Mouse (Mus musculus) lung, embryonic 14.5 days (tissue): Measurements from ENCODE around the gene Tigd2. TPM values are rescaled to one million over a fixed set of nuclear protein-coding genes. Genes with fewer than 3 reads are reported as not detected.
A peak's percentile ranks its signal among the peaks of the same experiment; 100 is the strongest.

ENCODE experiments used
- ATAC-seq: fragments of 200-750 bp; cut with Nextera tagmentation; 2 replicates; pipeline ENCODE4 v1.8.0; 2017; ENCODE audit warnings: mild to moderate bottlenecking, moderate TSS enrichment, moderate library complexity; ENCODE audit not compliant: insufficient read depth
- DNase-seq: peaks from one replicate; pipeline ENCODE4 v3.0.0-alpha.2; 2015
- H3K27ac ChIP-seq: fragments of 300-500 bp; sonication (generic); 2 replicates; pipeline ENCODE4 v1.5.1; 2014; ENCODE audit warnings: low read depth, mild to moderate bottlenecking, moderate library complexity
- H3K27me3 ChIP-seq: fragments of 300-500 bp; sonication (generic); 2 replicates; pipeline ENCODE4 v1.6.1; 2014; ENCODE audit warnings: low read length, control low read depth; ENCODE audit not compliant: insufficient read depth
- H3K36me3 ChIP-seq: fragments of 300-500 bp; sonication (generic); 2 replicates; pipeline ENCODE4 v1.6.1; 2014; ENCODE audit warnings: control low read depth; ENCODE audit not compliant: insufficient read depth
- H3K4me1 ChIP-seq: fragments of 300-500 bp; sonication (generic); 2 replicates; pipeline ENCODE4 v1.6.1; 2014; ENCODE audit warnings: antibody characterized with exemption, control low read depth; ENCODE audit not compliant: insufficient read depth
- H3K4me2 ChIP-seq: fragments of 300-500 bp; sonication (generic); 2 replicates; pipeline ENCODE4 v1.6.1; 2014; ENCODE audit warnings: mild to moderate bottlenecking
- H3K4me3 ChIP-seq: fragments of 300-500 bp; sonication (generic); 2 replicates; pipeline ENCODE4 v1.5.1; 2014; ENCODE audit warnings: low read depth, low read length
- H3K9ac ChIP-seq: fragments of 300-500 bp; sonication (generic); 2 replicates; pipeline ENCODE4 v1.6.1; 2014
- H3K9me3 ChIP-seq: fragments of 300-500 bp; sonication (generic); 2 replicates; pipeline ENCODE4 v1.6.1; 2016; ENCODE audit warnings: low read depth, low read length, control low read depth
- CTCF ChIP-seq: IDR thresholded peaks from 2 replicates; pipeline ENCODE4 v1.5.1; 2016; ENCODE audit warnings: antibody characterized with exemption, low read depth
- WGBS: fragments of 180-500 bp; shearing (Covaris S2); extraction: QIAGEN DNeasy Blood & Tissue Kit; methylation state at CpG from one replicate; pipeline ENCODE4 v1.1.7; 2014; 5-methylcytosine and 5-hydroxymethylcytosine counted together
- polyA plus RNA-seq: library from polyadenylated mRNA; unstranded; fragments of >200 nt; fragmentation: Nextera tagmentation; extraction: Ambion mirVana; gene quantifications from 2 replicates; pipeline ENCODE4 v1.2.1, GENCODE M21; 2014

Gene Tigd2
- polyA plus RNA-seq: 9.4 and 10.8 TPM in 2 replicates

DNA sequence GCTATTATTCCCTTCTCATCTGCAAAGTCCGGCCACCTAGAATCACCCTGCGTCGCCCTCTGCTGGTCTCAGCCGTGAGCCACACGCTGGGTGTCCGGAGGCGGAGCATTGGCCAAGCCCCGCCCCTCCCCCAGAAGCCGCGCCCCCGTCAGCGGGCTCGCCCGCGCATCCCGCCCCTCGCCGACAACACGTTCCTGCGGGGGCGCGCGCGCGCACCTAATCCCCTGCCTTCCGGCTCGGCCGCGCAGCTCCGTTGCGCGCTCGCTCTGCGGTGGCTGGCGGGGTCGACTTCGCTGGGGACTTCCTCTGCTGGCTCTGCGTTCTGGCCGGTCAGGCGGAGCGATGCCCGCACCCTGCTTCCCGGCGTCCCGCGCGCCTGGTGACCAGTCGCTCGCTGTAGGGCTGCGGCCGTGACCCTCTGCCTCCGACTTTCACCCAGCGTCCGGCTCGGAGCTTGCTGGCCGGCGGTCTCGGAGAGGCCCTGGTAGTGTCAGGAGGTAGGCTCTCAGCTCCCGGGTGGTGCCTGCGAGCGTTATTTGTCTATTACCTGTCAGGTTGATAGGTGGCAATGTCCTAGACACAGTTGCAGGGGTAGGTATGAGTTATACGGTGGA lies at the start of gene Tigd2:
Gene Tigd2 (plus strand): TSS at position 186 of the 614 bp plus-strand sequence.
- Histone ChIP-seq H3K36me3 (no peaks in the 10 kb centered on the region), H3K4me2 (peak within 1 kb of the TSS; percentile 72), H3K27ac (peak within 1 kb of the TSS; percentile 89), H3K4me1 (no peaks in the 10 kb centered on the region), H3K27me3 (no peaks in the 10 kb centered on the region), H3K4me3 (peak within 1 kb of the TSS; percentile 73), H3K9me3 (no peaks in the 10 kb centered on the region), H3K9ac (peak within 1 kb of the TSS; percentile 86)
- DNase-seq (peak; percentile 95), ATAC-seq (peak; percentile 96)
- peak; percentile 76 for TF ChIP-seq CTCF
- whole genome bisulfite sequencing: under 1% methylated on average over 62 of the region's 62 CpGs

DNA sequence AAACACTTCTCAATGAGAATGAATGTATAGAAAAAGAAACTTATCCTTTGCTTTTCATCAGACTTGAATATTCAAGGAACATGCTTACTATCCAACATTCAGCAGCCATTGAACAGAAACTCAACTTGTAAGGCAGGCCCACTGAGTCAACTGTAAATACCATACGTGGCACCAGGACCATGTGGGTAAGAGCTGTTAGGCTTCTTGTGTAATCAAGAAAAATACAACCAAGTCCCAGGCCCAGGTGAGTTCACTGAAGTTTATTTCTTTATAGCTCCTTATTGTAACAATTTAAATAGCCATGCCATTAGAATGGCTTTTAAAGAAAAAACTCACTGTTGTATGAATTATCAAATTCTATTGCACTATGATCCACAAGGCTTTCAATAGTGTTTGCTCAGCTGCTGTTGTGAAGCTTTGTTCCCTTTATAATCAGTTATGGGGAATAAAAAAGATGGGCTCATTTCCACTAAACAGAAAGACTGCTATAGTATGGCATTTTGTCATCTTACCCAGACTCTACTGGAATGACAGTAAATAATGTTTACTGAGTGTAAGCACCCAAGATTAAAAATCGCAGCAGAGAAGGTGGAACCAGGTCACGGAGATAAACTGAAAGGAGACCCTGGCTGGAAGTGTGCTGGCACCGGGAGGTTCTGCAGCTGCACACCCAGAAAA lies 46.7 kb upstream of the Tigd2 start:
- Histone ChIP-seq H3K9ac (no peak overlapping the region), H3K9me3 (no peaks in the 10 kb centered on the region), H3K4me3 (no peak overlapping the region), H3K27me3 (no peaks in the 10 kb centered on the region), H3K27ac (no peak overlapping the region), H3K4me1 (no peaks in the 10 kb centered on the region), H3K4me2 (no peak overlapping the region), H3K36me3 (no peaks in the 10 kb centered on the region)
- no peak for TF ChIP-seq CTCF
- DNase-seq (no peak), ATAC-seq (no peak)
- 59% methylated on average over 4 of the region's 4 CpGs for WGBS

DNA sequence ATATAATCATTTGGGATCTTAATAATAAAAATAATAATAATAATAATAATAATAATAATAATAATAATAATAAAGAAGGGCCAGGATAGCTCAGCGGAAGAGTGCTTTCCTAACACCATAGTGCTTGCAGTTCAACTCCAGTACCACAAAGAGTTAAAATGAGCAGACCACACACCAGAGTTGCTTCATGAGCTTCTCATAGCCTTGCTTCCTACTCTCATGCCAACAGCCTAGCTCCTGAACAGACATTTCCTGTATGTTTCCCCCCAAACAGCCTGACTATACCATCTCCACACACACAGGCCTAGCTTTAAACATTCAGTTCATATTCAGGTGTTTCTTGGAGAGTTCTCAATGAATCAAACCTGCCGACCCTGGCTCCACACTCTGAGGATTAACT lies 45.8 kb upstream of the Tigd2 start:
- H3K4me1 ChIP-seq: no peaks in the 10 kb centered on the region
- no peak overlapping the region for H3K27ac ChIP-seq
- DNase-seq (no peak), ATAC-seq (no peak)
- no peaks in the 10 kb centered on the region for H3K36me3 ChIP-seq
- H3K9ac ChIP-seq: no peak overlapping the region
- no peak overlapping the region for H3K4me3 ChIP-seq
- H3K9me3 ChIP-seq: no peaks in the 10 kb centered on the region
- WGBS: 71% methylated on average over 2 of the region's 2 CpGs
- H3K27me3 ChIP-seq: no peaks in the 10 kb centered on the region
- no peak for TF ChIP-seq CTCF
- H3K4me2 ChIP-seq: no peak overlapping the region

DNA sequence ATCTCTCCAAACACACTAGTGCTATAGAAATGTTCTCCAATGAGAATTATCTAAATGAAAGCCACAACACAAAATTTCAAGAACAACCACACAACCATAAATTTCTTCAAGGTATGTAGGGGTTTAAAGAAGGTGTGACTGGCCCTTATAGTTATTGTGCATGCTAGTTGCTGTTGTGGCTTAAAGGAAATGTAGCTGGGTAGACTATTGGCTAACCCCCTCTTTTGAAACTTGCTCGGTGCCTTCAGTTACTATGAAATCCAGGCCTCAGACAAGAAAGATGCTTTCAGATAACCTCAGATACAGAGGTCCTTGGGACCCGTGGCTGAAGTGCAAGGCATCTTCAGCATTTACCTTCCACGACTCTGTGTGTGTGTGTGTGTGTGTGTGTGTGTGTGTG lies 45.3 kb upstream of the Tigd2 start:
- Histone ChIP-seq H3K27ac (no peak overlapping the region), H3K36me3 (no peaks in the 10 kb centered on the region), H3K27me3 (no peaks in the 10 kb centered on the region), H3K4me3 (no peak overlapping the region), H3K4me1 (no peaks in the 10 kb centered on the region), H3K9ac (no peak overlapping the region), H3K4me2 (no peak overlapping the region), H3K9me3 (no peaks in the 10 kb centered on the region)
- ATAC-seq: no peak
- 60% methylated on average over 3 of the region's 3 CpGs for WGBS
- no peak for DNase-seq
- no peak for TF ChIP-seq CTCF

- DNase-seq: no peak
These were observed 39.7 kb upstream of the Tigd2 start for GRCm38 (mm10) chr6:59168939-59169338.

DNA sequence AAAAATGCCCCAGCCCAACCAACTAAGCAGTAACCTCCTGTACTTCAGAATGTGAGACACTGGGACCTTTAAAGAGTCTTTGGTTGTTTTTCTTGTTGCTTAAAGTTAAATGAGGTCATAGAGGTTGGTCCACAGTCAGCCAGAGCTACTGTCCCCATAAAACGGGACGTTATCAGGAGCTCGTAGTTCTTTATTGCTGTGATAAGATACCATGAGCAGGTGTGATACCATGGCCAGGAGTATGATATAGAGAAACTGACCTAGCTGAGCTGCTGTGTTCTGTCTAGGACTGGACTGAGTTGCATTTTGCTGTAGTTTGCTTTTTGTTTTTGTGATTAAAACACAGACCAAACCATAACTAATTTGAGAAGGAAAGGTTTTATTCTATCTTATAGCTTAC lies 37.4 kb upstream of the Tigd2 start:
- no peaks in the 10 kb centered on the region for H3K27me3 ChIP-seq
- no peaks in the 10 kb centered on the region for H3K4me1 ChIP-seq
- no peak for DNase-seq
- H3K4me2 ChIP-seq: no peak overlapping the region
- H3K36me3 ChIP-seq: no peaks in the 10 kb centered on the region
- H3K4me3 ChIP-seq: no peak overlapping the region
- WGBS: 49% methylated on average over 3 of the region's 3 CpGs
- no peak overlapping the region for H3K9ac ChIP-seq
- H3K9me3 ChIP-seq: no peaks in the 10 kb centered on the region
- TF ChIP-seq CTCF: no peak
- no peak for ATAC-seq
- no peak overlapping the region for H3K27ac ChIP-seq

More at GRCm38 (mm10) chr6:59168939-59169338, 39.7 kb upstream of the Tigd2 start:
- Histone ChIP-seq H3K36me3 (no peaks in the 10 kb centered on the region), H3K4me2 (no peak overlapping the region), H3K27me3 (no peaks in the 10 kb centered on the region), H3K27ac (no peak overlapping the region), H3K4me3 (no peak overlapping the region), H3K9me3 (no peaks in the 10 kb centered on the region), H3K9ac (no peak overlapping the region), H3K4me1 (no peaks in the 10 kb centered on the region)
- TF ChIP-seq CTCF: no peak
- no peak for ATAC-seq
- WGBS: 43% methylated on average over 2 of the region's 2 CpGs

DNA sequence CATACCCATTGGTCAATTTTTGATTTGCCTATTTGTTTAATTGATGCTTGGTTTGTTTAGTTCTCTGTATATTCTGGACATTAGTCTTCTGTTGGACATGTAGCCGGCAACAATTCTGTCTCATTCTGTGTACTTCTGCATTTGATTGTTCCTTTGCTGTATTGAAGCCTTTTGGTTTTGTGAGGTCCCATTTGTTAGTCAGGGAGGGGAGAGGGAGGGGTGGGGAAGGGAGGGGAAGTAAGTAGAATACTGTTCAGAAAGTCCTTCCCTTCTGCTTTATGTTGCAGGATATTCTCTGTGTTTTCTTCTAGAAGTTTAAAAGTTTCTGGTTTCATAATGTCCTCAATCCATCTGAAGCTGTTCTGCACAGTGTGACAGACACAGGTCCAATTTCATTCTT lies 34.7 kb upstream of the Tigd2 start:
- 82% methylated on average over 1 of the region's 1 CpGs for WGBS
- H3K4me1 ChIP-seq: no peaks in the 10 kb centered on the region

More for the DNA sequence above, 34.7 kb upstream of the Tigd2 start:
- Histone ChIP-seq H3K9ac (no peak overlapping the region), H3K4me3 (no peak overlapping the region), H3K9me3 (no peaks in the 10 kb centered on the region), H3K36me3 (no peaks in the 10 kb centered on the region), H3K27ac (no peak overlapping the region), H3K4me2 (no peak overlapping the region), H3K27me3 (no peaks in the 10 kb centered on the region)
- no peak for DNase-seq
- no peak for TF ChIP-seq CTCF
- ATAC-seq: no peak
